Mouse (Mus musculus): Measurements from ENCODE around the gene Rpl32.

DNA sequence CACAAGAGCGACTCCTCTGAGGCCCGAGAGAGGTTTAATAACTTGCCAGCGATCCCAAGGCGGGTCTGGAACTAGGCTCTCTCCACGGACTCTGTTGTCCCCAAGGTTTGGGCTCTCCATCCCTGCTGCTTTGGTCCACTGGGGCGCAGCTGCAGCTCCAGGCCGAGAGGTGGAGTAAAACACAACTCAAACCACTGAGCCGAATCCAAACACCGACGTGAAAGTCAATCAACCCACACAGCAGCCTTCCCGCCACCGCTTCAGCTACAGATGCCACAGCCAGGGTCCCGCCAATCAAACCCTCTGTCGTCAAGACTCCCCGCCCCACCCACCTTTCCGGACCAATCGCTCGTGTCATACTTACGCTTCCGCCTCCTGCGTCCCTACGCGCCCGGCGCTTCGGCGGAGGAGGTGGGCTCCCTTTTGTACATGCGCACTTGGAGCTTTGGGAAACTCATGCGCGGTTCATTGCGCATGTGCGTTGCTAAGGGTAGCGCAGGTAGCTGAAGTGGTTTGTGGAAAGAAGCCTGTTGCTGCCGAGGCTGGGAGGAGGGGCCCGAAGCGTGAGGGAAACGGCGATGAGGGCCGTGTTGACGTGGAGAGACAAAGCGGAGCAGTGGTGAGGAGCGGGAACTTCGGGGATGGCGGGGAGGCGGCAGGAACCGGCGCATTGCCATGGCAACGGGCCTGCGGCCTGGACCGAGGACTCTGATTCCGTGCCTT is 44.7 kb upstream of the Rpl32 start, which contains the start of the genes Mbd4 and Ift122:
- TF ChIP-seq EP300 (IDR thresholded peaks at IDR 0.05; ENCODE audit: low read depth) (no peak), CTCF (IDR thresholded peaks at IDR 0.05; ENCODE audit: low read depth) (peak; percentile 56)

Measured in liver, embryonic 14.5 days (tissue).